Mouse (Mus musculus): ENCODE measurements at regions not wholly inside any gene's neighbourhood (a gene's known extent, or its start where the extent isn't known, plus 50 kb on each side); places are given as distances from the start of the nearest gene placed in this dataset.

DNA sequence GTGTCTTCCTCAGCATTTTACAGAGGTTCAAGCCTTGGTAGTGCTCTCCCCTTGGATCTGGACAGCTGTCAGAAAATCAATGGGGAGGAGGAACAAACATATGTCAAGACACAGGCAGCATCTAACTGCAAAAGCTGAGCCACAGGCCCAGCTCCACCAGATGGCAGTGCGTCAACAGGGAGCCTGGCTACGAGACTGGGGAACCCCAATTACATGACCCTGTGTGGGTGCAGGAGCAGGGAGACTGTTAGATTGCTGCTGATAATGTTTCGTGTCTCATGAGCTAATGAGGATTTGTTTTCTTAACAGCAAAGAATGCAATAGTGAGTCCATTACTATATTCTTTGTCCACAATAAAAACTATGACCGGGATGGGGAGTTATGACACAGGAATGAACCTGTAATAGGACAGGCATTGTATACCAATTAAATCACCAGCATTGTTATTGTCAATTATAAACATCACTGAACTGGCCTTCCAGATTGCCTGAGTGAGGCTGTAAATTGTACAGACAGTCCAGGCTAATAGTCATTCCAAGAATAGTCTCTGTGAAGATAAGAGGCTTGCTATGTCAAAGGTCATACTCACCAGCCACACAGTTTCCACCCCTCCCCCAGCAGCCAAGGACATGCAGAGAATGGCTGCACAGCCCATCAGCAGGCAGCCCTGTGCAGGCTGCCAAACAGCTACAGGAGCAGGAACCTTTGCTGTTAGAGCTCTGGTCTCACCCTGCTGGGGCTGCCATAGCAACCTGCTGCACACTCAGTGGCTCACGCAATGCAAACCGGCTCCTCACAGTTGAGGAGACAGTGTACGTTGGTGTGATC lies 58.8 kb upstream of the Barx2 start:
- ATAC-seq, result peak; percentile 94
- no peaks in the 10 kb centered on the region for H3K27me3 ChIP-seq (ENCODE audit: insufficient read depth, low read length)
- no peaks in the 10 kb centered on the region for H3K9me3 ChIP-seq (ENCODE audit: low read length)
- peak overlapping the region; percentile 45; the same call in 1 of the 2 replicates for H3K27ac ChIP-seq
- 0 out of 2 replicates have a peak overlapping the region, but pooled peaks have one; percentile 10 for H3K9ac ChIP-seq (replicated peaks; ENCODE audit: low read length)
- no peaks in the 10 kb centered on the region for H3K36me3 ChIP-seq (ENCODE audit: insufficient read depth, low read length)
- H3K4me1 ChIP-seq (ENCODE audit: insufficient read depth, low read length), result peaks cover 6% of the 10 kb centered on the region; the same call in 1 of the 2 replicates
- TF ChIP-seq CTCF (IDR thresholded peaks at IDR 0.05; ENCODE audit: low read depth), result peak; percentile 95
- peak; percentile 86 for DNase-seq (ENCODE audit: low spot score)
- 4% methylated on average over 7 of the region's 7 CpGs for WGBS
- H3K4me2 ChIP-seq (ENCODE audit: low read depth, low read length), result peak overlapping the region; percentile 21; the same call in 1 of the 2 replicates
- H3K4me3 ChIP-seq (ENCODE audit: low read length), result no peak overlapping the region

DNA sequence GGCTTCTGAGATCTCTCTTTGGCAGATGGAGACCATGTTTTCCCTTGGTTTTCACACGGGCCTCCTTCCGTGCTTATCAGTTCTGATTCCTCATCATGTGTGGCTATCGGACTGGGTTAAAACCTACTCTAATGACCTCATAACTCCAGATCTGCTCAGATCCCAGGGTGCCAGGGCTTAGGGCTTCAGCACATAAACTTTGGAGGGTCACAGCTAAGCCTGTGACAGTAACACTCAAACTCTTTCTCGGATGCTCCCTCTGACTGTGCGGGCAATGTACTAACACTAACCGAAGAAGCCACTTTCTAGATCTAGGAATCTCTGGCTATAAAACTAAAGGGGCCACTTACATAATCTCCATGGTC lies 59.3 kb upstream of the Barx2 start:
- no peak for TF ChIP-seq CTCF (IDR thresholded peaks at IDR 0.05; ENCODE audit: low read depth)
- Histone ChIP-seq H3K9me3 (ENCODE audit: low read length) (no peaks in the 10 kb centered on the region), H3K36me3 (ENCODE audit: insufficient read depth, low read length) (no peaks in the 10 kb centered on the region), H3K4me1 (ENCODE audit: insufficient read depth, low read length) (peaks cover 6% of the 10 kb centered on the region; the same call in 1 of the 2 replicates), H3K9ac (replicated peaks; ENCODE audit: low read length) (0 out of 2 replicates have a peak overlapping the region, but pooled peaks have one; percentile 10), H3K4me3 (ENCODE audit: low read length) (no peak overlapping the region), H3K27me3 (ENCODE audit: insufficient read depth, low read length) (no peaks in the 10 kb centered on the region), H3K4me2 (ENCODE audit: low read depth, low read length) (peak overlapping the region; percentile 21; the same call in 1 of the 2 replicates), H3K27ac (peak overlapping the region; percentile 45; the same call in 1 of the 2 replicates)
- peak; percentile 52; the same call in 1 of the 2 replicates for ATAC-seq
- DNase-seq (ENCODE audit: low spot score), result no peak
- WGBS, result 38% methylated on average over 6 of the region's 6 CpGs

DNA sequence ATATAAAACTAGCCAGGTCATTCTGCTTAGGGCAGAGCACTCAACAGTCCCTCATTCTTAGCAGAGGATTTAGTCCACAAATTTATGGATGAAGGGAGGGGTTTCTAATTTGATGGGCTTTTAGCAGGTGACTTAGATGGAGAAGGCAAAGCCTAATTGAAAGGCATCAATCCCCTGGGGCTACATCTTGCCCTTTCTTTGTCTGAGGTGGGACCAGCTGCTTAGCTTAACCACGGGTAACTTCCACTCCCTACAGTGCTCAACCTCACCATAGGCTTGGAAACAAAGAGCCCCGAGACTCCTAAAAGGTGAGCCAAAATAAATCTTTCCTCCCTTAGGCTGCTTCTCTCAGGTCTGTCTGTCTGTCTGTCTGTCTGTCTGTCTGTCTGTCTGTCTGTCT lies 62.9 kb upstream of the Barx2 start:
- DNase-seq (ENCODE audit: low spot score) (no peak), ATAC-seq (no peak)
- H3K4me2 ChIP-seq (ENCODE audit: low read depth, low read length), result no peak overlapping the region
- no peak overlapping the region for H3K9ac ChIP-seq (replicated peaks; ENCODE audit: low read length)
- no peaks in the 10 kb centered on the region for H3K27me3 ChIP-seq (ENCODE audit: insufficient read depth, low read length)
- no peak for TF ChIP-seq CTCF (IDR thresholded peaks at IDR 0.05; ENCODE audit: low read depth)
- H3K9me3 ChIP-seq (ENCODE audit: low read length), result 0 out of 2 replicates have a peak, but pooled peaks cover 3% of the 10 kb centered on the region
- H3K27ac ChIP-seq, result no peak overlapping the region
- 31% methylated on average over 2 of the region's 2 CpGs for WGBS
- no peaks in the 10 kb centered on the region for H3K36me3 ChIP-seq (ENCODE audit: insufficient read depth, low read length)
- H3K4me3 ChIP-seq (ENCODE audit: low read length), result no peak overlapping the region
- H3K4me1 ChIP-seq (ENCODE audit: insufficient read depth, low read length), result peaks cover 6% of the 10 kb centered on the region; the same call in 1 of the 2 replicates

DNA sequence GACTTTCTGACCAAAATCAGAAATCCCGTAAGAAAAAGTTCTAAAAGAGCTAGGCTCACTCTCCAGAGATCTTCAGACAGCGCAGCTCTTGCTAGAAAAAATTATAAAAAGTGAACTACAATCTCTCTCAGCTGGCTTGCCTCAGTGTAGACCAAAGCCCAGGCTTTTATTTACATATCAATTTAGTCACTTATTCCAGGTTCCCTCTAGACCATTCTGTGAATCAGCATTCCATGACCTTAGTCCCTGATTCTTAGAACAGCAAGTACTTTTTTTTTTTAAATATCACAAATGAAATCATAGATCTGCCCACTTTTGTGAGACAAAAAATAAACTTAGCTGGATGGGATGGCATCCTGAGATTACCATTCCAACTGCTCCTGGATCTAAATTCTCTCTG lies 64.8 kb upstream of the Barx2 start:
- no peak for ATAC-seq
- Histone ChIP-seq H3K9ac (replicated peaks; ENCODE audit: low read length) (no peak overlapping the region), H3K4me1 (ENCODE audit: insufficient read depth, low read length) (no peaks in the 10 kb centered on the region), H3K36me3 (ENCODE audit: insufficient read depth, low read length) (no peaks in the 10 kb centered on the region), H3K9me3 (ENCODE audit: low read length) (0 out of 2 replicates have a peak, but pooled peaks cover 3% of the 10 kb centered on the region), H3K27me3 (ENCODE audit: insufficient read depth, low read length) (no peaks in the 10 kb centered on the region), H3K4me2 (ENCODE audit: low read depth, low read length) (no peak overlapping the region), H3K27ac (no peak overlapping the region), H3K4me3 (ENCODE audit: low read length) (no peak overlapping the region)
- 96% methylated on average over 2 of the region's 2 CpGs for WGBS
- DNase-seq (ENCODE audit: low spot score), result no peak
- TF ChIP-seq CTCF (IDR thresholded peaks at IDR 0.05; ENCODE audit: low read depth), result no peak

DNA sequence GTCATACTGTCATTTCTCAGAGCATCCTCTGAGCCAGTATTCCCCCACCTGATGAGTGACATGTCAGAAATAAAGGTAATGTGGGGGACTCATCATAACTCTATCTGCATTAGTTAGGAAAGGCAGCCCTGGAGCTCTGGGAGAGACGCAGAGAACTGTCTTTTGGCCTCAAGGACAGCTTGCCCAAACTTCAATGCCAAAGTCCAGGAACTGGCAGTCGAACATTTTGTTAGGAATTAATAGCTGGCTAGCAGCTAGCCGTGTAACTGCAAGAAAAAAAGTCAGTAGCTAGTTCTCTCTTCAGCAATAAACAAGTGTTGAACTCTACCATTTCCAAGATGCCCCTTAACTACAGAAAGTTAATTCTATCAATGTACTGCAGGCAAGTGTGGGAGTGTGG lies 65.9 kb upstream of the Barx2 start:
- no peak for DNase-seq (ENCODE audit: low spot score)
- 0 out of 2 replicates have a peak, but pooled peaks cover 3% of the 10 kb centered on the region for H3K9me3 ChIP-seq (ENCODE audit: low read length)
- no peak overlapping the region for H3K4me3 ChIP-seq (ENCODE audit: low read length)
- no peaks in the 10 kb centered on the region for H3K27me3 ChIP-seq (ENCODE audit: insufficient read depth, low read length)
- no peak for ATAC-seq
- no peaks in the 10 kb centered on the region for H3K4me1 ChIP-seq (ENCODE audit: insufficient read depth, low read length)
- no peak overlapping the region for H3K4me2 ChIP-seq (ENCODE audit: low read depth, low read length)
- TF ChIP-seq CTCF (IDR thresholded peaks at IDR 0.05; ENCODE audit: low read depth), result no peak
- no peak overlapping the region for H3K27ac ChIP-seq
- no peaks in the 10 kb centered on the region for H3K36me3 ChIP-seq (ENCODE audit: insufficient read depth, low read length)
- WGBS, result 81% methylated on average over 3 of the region's 3 CpGs
- no peak overlapping the region for H3K9ac ChIP-seq (replicated peaks; ENCODE audit: low read length)

DNA sequence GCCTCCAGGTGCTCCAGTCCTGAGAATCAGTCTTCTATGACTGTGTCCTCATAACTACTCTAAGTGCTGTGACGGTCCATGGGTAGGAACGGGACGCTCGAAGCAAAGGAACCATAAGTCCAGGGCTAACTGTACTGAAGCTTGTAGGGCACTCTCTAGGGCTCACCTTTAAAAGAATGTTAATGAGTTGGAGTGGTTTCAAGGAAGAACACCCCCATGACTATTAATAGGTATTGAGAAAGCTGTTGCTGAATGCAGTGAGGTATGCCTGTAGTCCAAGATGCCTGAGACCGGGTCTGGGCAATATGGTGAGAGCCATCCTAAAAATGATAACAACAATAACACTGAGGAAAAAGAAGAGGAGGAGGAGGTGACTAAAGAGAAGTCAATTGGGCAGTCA lies 67.2 kb upstream of the Barx2 start:
- Histone ChIP-seq H3K27me3 (ENCODE audit: insufficient read depth, low read length) (no peaks in the 10 kb centered on the region), H3K9me3 (ENCODE audit: low read length) (0 out of 2 replicates have a peak, but pooled peaks cover 3% of the 10 kb centered on the region)

More for the DNA sequence above, 67.2 kb upstream of the Barx2 start:
- Histone ChIP-seq H3K9ac (replicated peaks; ENCODE audit: low read length) (no peak overlapping the region), H3K4me1 (ENCODE audit: insufficient read depth, low read length) (no peaks in the 10 kb centered on the region), H3K27ac (no peak overlapping the region), H3K36me3 (ENCODE audit: insufficient read depth, low read length) (no peaks in the 10 kb centered on the region), H3K4me3 (ENCODE audit: low read length) (no peak overlapping the region), H3K4me2 (ENCODE audit: low read depth, low read length) (no peak overlapping the region)
- no peak for DNase-seq (ENCODE audit: low spot score)
- 96% methylated on average over 5 of the region's 5 CpGs for WGBS
- no peak for TF ChIP-seq CTCF (IDR thresholded peaks at IDR 0.05; ENCODE audit: low read depth)
- no peak for ATAC-seq
